Mouse (Mus musculus) embryonic fibroblast, embryonic 13.5 days (primary cell): ENCODE data around the gene Gm12830. TPM values are rescaled to one million over a fixed set of nuclear protein-coding genes. Genes with fewer than 3 reads are reported as not detected.

Experiments used
- H3K27ac ChIP-seq: 2 replicates; pipeline ENCODE4 v1.5.1; 2012; ENCODE audit warnings: low read length, control low read depth, inconsistent platforms; ENCODE audit not compliant: insufficient read depth
- H3K4me1 ChIP-seq: 2 replicates; pipeline ENCODE4 v1.6.1; 2011; ENCODE audit warnings: low read length; ENCODE audit not compliant: control insufficient read depth, insufficient read depth
- H3K4me3 ChIP-seq: 2 replicates; pipeline ENCODE4 v1.5.1; 2011; ENCODE audit warnings: mild to moderate bottlenecking, control low read depth, low read length; ENCODE audit not compliant: insufficient read depth
- CTCF ChIP-seq: IDR thresholded peaks from 2 replicates; pipeline ENCODE4 v1.5.1; 2011; ENCODE audit warnings: mild to moderate bottlenecking, control low read depth, low read length, moderate library complexity, borderline replicate concordance; ENCODE audit not compliant: insufficient read depth
- POLR2A ChIP-seq: IDR thresholded peaks from 2 replicates; pipeline ENCODE4 v1.6.1; 2011; ENCODE audit warnings: low read depth, mild to moderate bottlenecking, control low read depth, low read length, moderate library complexity
- polyA plus RNA-seq: library from polyadenylated mRNA; stranded (reverse); fragments of >200 nt; gene quantifications from 2 replicates; pipeline ENCODE4 v1.2.4, GENCODE M21; 2011; ENCODE audit warnings: low read depth; ENCODE audit not compliant: missing spikeins, insufficient read length

Gene Gm12830
- polyA plus RNA-seq = not detected in 2 replicates

DNA sequence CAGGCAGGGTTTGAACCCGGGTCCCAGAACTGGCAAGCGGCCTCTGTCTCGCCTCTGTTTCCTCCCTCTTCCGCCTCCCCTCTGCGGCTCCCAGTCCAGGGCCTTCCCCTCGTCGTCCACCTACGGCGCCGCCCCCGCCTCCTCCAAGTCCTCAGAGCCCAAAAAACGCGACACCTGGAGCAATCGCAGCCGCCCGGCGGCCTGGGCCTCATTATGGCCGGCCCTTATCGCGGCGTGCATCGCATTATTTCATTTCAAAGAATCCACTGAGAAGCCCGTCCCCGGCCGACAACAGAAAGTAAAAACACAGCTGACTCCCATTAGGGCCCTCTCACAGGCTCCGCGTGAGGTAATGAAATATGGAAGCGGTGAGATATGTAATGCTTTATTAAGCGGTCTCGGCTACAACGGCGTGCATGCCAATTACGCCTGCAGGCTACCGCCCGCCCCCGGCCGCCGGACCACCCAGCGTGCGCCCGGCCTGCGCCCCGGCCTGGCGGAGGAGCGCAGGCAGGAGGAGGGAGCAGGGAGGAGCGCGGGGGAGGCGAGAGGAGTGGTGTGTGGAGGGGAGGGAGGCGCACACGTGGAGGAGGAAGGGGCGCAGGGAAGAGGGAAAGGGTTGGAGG lies at the start of gene Gm12830:
Gene Gm12830 (plus strand): TSS at position 156 of the 626 bp plus-strand sequence.
- H3K4me1 ChIP-seq = peaks cover 3% of the 10 kb centered on the region; the same call in 1 of the 2 replicates
- peak within 1 kb of the TSS; percentile 18; the same call in 1 of the 2 replicates for H3K4me3 ChIP-seq

DNA sequence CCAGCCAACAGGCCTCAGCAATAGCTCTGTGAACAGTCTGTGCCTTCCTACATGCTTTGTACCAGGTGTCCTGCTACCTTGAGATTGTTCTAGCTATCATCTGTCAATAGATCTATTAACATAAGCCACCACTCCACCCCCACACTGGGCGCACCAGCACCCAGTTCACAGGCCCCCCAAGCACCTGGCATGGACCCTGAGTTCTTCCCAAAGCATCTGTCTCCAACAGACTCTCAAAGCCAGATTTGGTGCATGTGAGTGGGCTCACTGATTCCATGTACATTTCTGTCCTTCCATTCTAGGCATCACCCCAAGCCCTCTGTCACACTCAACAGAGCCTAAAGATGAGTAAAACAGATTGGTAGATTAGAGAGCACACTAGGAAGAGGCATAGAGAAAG lies 48.2 kb upstream of the Gm12830 start:
- H3K4me1 ChIP-seq = no peaks in the 10 kb centered on the region

More for the DNA sequence above, at the start of gene Gm12830:
- TF ChIP-seq CTCF = no peak
- TF ChIP-seq POLR2A = no peak
- no peak within 1 kb of the TSS for H3K27ac ChIP-seq

DNA sequence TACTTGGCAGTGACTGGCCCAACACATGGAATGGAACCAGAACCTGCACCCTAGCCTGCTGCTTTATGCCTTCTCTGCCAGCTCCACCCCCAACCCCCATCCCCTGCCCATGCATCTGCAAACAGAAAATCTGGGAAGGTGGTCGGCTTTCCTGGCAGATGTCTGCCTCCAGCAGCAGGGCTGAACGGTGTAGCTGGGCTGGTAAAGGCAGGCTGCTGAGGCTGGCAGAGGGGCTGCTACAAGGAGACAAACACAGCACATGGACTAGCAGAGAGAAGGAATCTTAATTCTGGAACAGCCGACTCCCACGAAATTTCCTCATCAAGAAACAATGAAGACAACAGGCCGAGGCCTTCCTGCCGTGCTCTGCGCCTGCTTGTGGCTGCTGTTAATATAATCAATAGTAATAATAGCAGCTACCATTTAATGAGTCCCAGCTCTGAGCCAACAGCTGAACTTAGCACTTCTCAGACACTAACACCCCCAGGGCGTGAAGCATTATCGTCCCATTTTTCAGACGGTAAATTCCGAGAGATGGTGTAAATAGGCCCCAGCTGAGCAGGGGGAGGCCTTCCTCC lies 43.8 kb upstream of the Gm12830 start:
- Histone ChIP-seq H3K4me1 (no peaks in the 10 kb centered on the region), H3K27ac (no peak overlapping the region), H3K4me3 (no peak overlapping the region)
- TF ChIP-seq POLR2A (no peak), CTCF (no peak)

More for the DNA sequence above, 48.2 kb upstream of the Gm12830 start:
- H3K4me3 ChIP-seq = no peak overlapping the region
- H3K27ac ChIP-seq = no peak overlapping the region
- no peak for TF ChIP-seq POLR2A
- no peak for TF ChIP-seq CTCF

DNA sequence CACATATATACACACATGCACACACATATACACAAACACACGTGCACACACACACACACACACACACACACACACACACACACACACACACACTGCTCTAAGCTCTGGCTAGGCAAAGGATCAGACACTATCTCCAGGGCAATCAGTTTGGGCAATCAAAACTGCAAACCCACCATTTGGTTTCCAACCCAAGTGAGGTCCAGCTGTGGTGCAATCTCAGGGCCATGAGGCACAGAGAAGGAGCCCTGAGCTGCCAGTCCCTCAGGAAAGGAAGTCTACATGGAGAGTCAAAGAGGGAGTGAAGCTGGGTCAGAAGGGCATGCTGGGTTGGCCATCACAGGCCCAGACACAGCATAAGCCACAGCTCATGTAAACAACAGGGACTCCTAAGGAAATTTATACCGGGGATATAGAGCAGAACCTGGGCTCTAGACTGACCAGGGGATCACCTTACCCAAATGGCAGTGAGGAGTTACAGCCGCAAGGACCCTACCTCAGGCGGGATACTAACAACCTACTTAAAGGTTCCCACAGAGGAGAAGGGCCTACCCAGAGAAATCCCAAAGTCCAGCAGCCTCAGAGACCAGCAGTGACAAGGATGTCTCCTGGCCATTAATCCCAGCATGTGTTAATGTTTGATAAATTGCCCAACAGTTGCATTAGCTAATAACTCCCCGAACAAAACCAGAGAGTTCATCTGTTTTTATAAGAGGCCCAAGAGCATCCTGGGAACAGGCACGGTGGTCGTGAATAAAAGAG lies 42.6 kb upstream of the Gm12830 start:
- Histone ChIP-seq H3K27ac (no peak overlapping the region), H3K4me1 (no peaks in the 10 kb centered on the region), H3K4me3 (no peak overlapping the region)
- TF ChIP-seq CTCF (no peak), POLR2A (no peak)

DNA sequence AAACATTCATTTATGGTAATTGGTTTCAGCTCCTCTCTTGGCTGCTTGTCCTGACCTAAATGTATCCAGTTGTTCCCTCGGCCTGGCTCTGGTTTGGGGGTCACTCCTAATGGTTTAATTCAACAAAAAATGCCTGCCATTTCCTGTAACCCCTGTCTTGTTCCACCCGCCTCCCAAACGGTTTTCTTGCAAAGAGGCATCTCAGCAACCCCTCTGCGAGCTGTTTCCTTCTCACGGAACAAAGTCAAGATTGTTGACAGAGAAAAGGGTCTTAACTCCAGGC lies 42.1 kb upstream of the Gm12830 start:
- TF ChIP-seq POLR2A (no peak), CTCF (no peak)
- H3K4me3 ChIP-seq = no peak overlapping the region
- no peaks in the 10 kb centered on the region for H3K4me1 ChIP-seq
- H3K27ac ChIP-seq = no peak overlapping the region

DNA sequence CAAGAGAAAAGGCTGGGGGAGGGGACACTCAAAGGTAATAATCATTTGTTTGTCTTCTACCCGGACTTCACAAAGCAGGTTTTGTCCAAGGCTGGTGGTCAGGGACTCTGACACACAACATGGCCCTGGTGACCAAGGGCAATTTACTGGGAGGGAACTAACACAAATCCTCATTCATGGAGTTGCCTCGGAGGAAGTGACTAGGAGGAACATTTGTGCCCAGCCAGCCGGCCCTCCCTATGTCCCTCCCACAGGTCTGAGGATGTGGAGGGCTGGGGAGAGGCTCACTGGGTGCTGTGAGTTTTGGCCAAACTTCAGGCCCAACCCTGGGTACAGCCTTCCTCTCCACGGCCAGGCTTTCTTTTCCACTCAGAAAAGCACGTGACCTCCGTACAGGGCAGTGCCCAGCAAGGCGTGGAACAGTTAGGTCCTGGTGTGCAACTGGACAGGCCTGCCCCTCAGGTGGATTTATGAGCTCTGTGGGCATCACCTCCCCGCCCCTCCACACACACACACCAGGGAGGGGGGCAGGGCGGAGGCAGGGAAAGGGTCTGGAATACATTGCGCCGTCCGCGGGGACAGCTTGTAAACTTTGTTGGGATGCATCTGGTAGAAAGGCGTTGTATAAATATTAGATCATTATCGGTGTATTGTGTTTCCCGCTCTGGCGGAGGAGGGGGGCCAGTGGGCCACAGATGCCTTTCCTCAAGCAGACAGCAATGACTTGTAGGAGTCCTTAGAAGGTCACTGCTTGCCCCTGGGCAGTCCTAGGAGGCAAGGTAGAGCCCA lies 41.6 kb upstream of the Gm12830 start:
- H3K27ac ChIP-seq = no peak overlapping the region

DNA sequence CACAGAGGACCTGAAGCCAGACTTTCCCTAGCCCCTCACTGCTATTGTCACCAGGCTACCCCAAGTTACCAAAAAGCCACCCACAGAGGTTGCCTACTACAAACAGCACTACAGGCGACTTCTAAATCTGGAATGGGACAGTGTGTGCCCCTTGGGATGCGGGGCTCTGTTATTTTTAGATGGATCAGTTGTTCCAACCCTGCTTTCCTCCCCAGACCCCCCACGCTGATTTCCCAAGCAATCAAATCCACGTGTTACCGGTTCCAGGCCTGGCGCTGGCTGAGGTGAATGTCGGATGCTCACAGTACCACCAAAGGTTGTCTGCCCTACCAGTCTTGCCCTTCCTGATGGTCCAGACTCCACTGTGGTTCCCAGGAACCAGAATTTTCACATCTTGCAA lies 38.7 kb upstream of the Gm12830 start:
- TF ChIP-seq POLR2A (no peak), CTCF (no peak)
- Histone ChIP-seq H3K27ac (no peak overlapping the region), H3K4me1 (no peaks in the 10 kb centered on the region)

More for the DNA sequence above, 41.6 kb upstream of the Gm12830 start:
- no peak overlapping the region for H3K4me3 ChIP-seq
- TF ChIP-seq CTCF (no peak), POLR2A (no peak)
- no peaks in the 10 kb centered on the region for H3K4me1 ChIP-seq

DNA sequence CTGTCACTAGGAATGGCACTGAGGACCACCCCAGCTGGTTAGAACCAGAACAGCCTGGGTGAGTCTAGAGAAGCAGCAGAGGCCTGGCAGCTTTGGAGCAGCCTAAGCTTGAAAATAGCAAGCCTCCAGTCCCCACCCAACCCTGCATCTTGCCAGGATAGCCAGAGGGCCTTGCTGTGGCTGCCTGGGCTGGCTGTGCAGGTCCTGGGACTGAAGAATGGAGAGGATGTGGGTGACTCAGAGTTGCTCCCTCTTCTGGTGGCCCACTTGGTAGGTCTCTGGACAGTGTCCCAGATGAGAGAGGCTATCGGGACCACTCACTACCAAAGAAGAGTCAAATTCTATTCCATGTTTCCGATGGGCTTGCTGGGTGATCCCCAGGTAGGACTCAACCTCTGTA lies 36.8 kb upstream of the Gm12830 start:
- H3K27ac ChIP-seq = no peak overlapping the region

More for the DNA sequence above, 38.7 kb upstream of the Gm12830 start:
- no peak overlapping the region for H3K4me3 ChIP-seq

DNA sequence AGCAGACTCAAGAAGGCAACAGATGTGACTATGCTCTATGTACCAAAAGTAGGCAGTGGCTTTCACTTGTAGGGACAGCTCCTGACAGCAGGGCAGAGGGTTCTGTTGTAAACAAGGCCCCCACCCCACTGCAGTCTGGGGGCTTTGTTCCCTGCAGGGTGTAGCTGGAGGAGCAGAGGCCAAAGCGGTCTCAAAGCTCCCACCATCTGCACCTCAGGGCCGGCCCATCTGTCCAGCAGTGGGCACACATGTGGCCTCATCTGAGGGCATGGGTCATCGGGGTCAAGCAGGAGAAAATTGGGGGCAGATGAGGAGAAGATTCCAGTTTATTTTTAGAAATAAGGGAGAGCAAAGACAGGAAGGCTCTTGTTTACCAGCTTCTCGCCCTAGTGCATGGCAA lies 32.7 kb upstream of the Gm12830 start:
- TF ChIP-seq POLR2A = no peak
- TF ChIP-seq CTCF = no peak
- no peak overlapping the region for H3K4me3 ChIP-seq
- no peaks in the 10 kb centered on the region for H3K4me1 ChIP-seq
- H3K27ac ChIP-seq = no peak overlapping the region

More for the DNA sequence above, 36.8 kb upstream of the Gm12830 start:
- no peak overlapping the region for H3K4me3 ChIP-seq
- TF ChIP-seq CTCF (no peak), POLR2A (no peak)
- H3K4me1 ChIP-seq = no peaks in the 10 kb centered on the region
